Mouse (Mus musculus) Patski (cell line): Measurements from ENCODE around the gene 2310007B03Rik. TPM values are rescaled to one million over a fixed set of nuclear protein-coding genes. Genes with fewer than 3 reads are reported as not detected.

Experiments
- ATAC-seq: fragments of 100-300 bp; one replicate; pipeline ENCODE4 v1.8.0; 2021
- CTCF ChIA-PET: fragments of 350-600 bp; sonication (Branson Sonifier 250); formaldehyde crosslinking; loops from one replicate; lab custom pipeline; 2022; ENCODE audit warnings: inconsistent platforms; lab: Charles Lee
- POLR2A ChIA-PET: fragments of 350-600 bp; sonication (Branson Sonifier 250); formaldehyde crosslinking; loops from one replicate; lab custom pipeline; 2022; ENCODE audit warnings: antibody characterized with exemption, inconsistent platforms; lab: Charles Lee
- DNase-seq: peaks from one replicate; pipeline ENCODE4 v3.0.0-alpha.2; 2011; ENCODE audit warnings: low read depth, low spot score
- H3K27me3 ChIP-seq: fragments of 371-371 bp; one replicate; pipeline ENCODE4 v1.5.1; 2021
- CTCF ChIP-seq: fragments of 100-300 bp; IDR thresholded peaks from one replicate; pipeline ENCODE4 v1.5.1; 2021
- in situ Hi-C: fragments of 300-500 bp; cut with MboI; formaldehyde crosslinking; loops from 3 replicates; pipeline ENCODE4 v1.11.1; 2018; ENCODE audit warnings: low pct_unique_long_range_greater_than_20kb, mixed read lengths
- polyA plus RNA-seq: library from polyadenylated mRNA; unstranded; gene quantifications from one replicate; pipeline ENCODE4 v1.2.3, GENCODE M21; 2021

2310007B03Rik gene
- polyA plus RNA-seq, 1 experiment from 2014 or later: not detected

DNA sequence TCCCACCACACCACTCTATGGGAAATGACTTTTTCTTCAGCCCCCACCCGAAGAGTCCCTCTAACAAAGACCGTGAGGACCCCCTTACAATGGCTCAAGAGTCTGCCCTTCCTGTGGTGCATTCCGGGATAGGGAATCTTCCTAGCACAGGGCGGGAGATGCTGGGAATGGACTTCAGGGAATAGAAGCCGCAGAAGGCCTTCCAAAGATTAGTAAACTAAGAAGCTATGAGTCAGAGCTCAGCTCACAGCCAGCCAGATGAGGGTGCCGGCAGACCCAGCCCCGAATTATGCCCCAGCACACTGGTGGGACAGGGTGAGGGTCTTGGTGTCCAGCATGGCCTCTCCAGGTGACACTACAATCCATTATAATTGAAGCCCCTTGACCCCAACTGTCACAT is 21.5 kb upstream of the 2310007B03Rik start:
- no peak for ATAC-seq
- DNase-seq: no peak
- in situ Hi-C loops: no loop called here
- no peak for TF ChIP-seq CTCF
- H3K27me3 ChIP-seq: no peaks in the 10 kb centered on the region
- POLR2A ChIA-PET: interaction anchor here (1.5 kb wide), 1 partner anchor 26 kb away, joined by 4 read pairs; no protein-coding TSS in a partner anchor
- CTCF ChIA-PET: interaction anchor here (1.4 to 2.6 kb wide), 3 partner anchors 8 to 24 kb away, joined by 3 to 6 read pairs (median 5); no protein-coding TSS in a partner anchor

DNA sequence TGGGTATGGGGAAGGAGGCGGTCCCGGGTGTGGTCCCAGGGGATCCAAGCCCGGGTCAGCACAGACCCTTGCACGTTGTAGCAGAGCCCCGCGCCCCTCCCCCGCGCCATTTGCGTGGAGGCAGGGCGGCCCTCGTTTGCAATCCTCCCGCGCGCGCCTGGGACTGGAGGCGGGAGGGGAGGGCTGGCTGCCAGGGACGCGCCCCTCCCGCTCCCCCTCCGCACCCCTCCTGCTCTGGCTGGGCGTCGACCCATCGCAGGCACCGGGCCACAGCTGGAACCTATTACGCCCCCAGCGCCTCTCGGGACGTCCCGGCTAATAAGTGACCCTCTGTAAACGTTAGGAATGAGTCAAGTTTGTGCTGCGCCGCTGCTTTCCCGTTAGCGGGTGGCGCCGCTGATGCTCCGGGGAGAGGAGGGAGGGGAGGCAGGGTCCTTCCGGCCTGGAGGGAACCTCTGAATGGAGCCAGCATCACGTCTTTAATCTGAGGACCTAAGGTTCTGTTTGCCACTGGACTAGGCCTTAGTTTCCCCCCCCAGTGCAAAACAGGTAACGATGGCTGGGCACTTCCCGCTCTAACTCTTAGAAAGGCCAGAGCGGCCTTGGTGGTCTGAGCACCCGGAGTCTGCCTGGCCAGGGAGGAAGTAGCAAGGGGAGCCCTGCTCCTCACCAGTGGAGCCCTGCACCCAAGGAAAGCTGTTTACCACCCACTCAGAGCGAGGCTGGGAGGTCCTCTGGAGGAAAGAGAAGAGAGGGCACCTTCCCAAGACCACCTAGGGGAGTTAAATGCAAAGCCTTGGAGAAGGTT is 16.0 kb upstream of the 2310007B03Rik start:
- DNase-seq (no peak), ATAC-seq (no peak)
- no peaks in the 10 kb centered on the region for H3K27me3 ChIP-seq
- TF ChIP-seq CTCF: no peak
- ChIA-PET POLR2A (no interaction called here), CTCF (interaction anchor here (0.9 to 1.0 kb wide), 3 partner anchors 11 to 69 kb away, joined by 3 read pairs; no protein-coding TSS in a partner anchor)
- in situ Hi-C loops: loop anchor here (10.0 kb wide), 1 partner anchor 128 kb away; the partner anchor contains the start of gene Mterf4

DNA sequence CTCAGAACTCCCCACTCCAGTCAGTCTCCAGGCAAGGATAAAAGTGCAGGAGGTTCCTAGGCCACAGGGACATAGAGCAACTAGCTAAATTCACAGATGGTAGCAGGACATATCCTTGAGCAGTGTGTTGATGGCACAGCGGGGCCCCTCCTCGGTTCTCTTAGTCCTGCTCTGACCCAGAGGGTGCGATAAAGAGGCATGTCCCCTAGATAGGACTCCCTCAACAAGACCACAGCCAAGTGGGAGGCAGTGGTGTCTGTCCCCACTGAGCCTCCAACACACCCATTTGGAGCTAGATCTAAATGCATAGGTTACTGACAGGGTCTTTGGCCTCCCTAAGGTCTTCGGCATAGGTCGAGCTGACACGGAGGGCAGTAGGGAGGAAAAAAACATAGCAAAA is 15.1 kb upstream of the 2310007B03Rik start:
- CTCF ChIA-PET: interaction anchor here (0.9 to 2.1 kb wide), 3 partner anchors 47 to 70 kb away, joined by 3 to 7 read pairs (median 3); no protein-coding TSS in a partner anchor
- no peak for TF ChIP-seq CTCF
- DNase-seq (no peak), ATAC-seq (no peak)
- POLR2A ChIA-PET: no interaction called here
- H3K27me3 ChIP-seq: no peaks in the 10 kb centered on the region
- in situ Hi-C loops: loop anchor here (10.0 kb wide), 1 partner anchor 129 kb away; the partner anchor contains the start of gene Mterf4

DNA sequence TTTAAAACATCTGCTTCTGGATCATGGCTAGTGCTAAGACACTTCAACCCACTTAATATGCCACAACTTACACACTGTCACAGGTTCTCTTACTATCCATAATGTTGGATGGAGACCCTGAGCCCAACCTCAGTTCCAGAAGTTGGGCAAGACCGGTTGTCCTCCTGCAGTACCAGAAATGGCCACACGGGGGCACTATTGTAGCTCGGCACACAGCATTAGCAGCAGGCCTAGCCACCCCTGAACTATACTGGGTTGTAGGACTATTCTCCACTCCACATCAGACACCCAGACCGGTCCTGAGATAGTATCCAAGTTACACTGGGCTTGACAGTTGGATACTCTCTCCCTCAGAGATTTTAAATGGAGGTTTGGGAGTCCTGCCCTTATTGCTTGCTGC is 13.7 kb upstream of the 2310007B03Rik start:
- no peak for TF ChIP-seq CTCF
- ATAC-seq: no peak

DNA sequence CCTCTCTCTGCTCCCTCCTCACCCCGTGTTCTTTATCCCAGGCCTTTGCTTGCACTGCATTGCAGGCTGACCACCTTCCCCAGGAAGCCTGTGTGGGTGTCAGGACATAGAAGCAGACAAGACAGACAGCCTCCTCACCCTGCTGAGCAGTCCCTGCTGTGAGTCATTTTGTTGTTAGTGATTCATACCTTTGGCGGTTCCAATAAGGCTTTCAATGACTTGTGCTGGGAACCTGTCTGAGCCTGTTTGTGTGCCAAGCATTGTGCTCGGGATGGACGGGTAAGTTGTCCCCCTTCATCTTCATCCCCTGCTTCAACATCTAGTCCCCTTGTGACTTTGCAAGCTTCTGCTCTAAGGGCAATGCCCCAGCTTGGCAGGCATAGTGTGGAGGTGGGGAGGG is 12.9 kb upstream of the 2310007B03Rik start:
- ATAC-seq (peak; percentile 46), DNase-seq (no peak)
- ChIA-PET CTCF (interaction anchor here (0.7 to 1.8 kb wide), 16 partner anchors 9 to 169 kb away, joined by 3 to 8 read pairs (median 3); partner anchors contain the start of genes Mterf4 and Pask), POLR2A (no interaction called here)
- TF ChIP-seq CTCF: no peak
- no peaks in the 10 kb centered on the region for H3K27me3 ChIP-seq
- in situ Hi-C loops: loop anchor here (10.0 kb wide), 1 partner anchor 131 kb away; the partner anchor contains the start of gene Mterf4

More for the DNA sequence above, 13.7 kb upstream of the 2310007B03Rik start:
- in situ Hi-C loops: loop anchor here (10.0 kb wide), 1 partner anchor 130 kb away; the partner anchor contains the start of gene Mterf4
- no peak for DNase-seq
- POLR2A ChIA-PET: interaction anchor here (1.6 kb wide), 1 partner anchor 33 kb away, joined by 10 read pairs; no protein-coding TSS in a partner anchor
- CTCF ChIA-PET: interaction anchor here (0.7 to 2.1 kb wide), 18 partner anchors 9 to 169 kb away, joined by 3 to 8 read pairs (median 4); partner anchors contain the start of genes Mterf4 and Pask
- no peaks in the 10 kb centered on the region for H3K27me3 ChIP-seq

DNA sequence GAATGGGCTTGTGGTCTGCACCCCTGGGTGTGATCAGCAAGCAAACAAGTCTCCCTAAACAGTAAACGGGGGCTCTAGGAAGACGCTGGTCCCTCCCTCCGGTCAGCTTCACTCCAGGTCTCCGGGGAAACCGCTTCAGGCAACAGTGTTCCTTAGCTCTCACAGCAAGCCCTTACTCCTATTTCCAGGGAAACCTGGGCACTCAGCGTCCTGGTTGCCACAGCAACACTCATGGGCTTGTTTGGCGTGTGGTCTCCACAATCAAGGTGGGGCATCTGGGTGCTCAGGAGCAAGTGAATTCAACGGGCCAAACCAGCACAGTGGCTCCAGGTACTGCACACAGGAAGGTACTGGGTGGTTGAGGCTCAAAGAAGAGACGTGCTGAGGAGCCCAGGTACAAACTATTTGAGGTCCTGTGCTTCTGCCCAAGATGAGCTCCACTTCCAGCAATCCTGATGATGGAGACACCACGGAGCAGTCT is 7.6 kb upstream of the 2310007B03Rik start, which contains the start of gene Crocc2:
Gene Crocc2, plus strand, starts transcription at position 431 of the 481 bp plus-strand sequence.
- ChIA-PET POLR2A (interaction anchor here (0.9 kb wide), 1 partner anchor 180 kb away, joined by 3 read pairs; no protein-coding TSS in a partner anchor), CTCF (no interaction called here)
- in situ Hi-C loops: no loop called here
- DNase-seq: no peak
- no peaks in the 10 kb centered on the region for H3K27me3 ChIP-seq
- no peak for TF ChIP-seq CTCF
- ATAC-seq: no peak

DNA sequence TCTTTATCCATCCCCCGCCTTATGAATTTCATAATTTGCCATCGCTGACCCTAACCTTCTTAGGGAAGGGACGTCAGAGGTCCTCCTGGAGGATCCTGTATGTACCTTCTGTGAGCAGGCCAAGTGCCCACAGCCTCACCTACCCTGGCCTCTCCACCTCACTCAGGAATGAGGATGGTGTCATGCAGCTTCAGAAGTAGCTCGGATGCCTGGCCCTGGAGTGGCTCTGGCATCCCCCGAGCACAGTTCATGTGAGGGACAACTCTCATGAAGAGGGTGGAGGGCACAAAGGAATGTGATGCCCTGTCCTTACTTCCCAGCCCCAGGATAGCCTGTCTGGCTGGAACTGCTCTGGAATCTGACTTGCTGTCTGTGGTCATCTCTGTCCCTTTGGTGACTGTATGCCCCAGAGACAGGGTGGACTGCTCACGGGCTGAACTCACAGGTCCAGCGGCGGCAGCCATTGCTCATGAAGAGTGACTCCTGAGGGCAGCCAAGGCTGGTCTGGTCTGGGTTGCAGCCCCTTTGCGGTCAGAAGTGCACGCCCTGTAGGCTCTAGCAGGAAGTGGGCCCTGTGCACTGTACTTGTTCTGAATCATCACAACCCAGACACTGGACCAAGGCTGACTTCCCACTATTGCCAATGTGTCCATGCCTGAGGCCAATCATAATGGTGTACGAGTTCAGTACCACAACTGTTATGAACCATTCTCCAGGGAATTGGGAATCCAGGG is 5.8 kb upstream of the 2310007B03Rik start:
- no peaks in the 10 kb centered on the region for H3K27me3 ChIP-seq
- ATAC-seq (peak; percentile 8), DNase-seq (no peak)
- in situ Hi-C loops: no loop called here
- no peak for TF ChIP-seq CTCF
- ChIA-PET CTCF (no interaction called here), POLR2A (no interaction called here)

DNA sequence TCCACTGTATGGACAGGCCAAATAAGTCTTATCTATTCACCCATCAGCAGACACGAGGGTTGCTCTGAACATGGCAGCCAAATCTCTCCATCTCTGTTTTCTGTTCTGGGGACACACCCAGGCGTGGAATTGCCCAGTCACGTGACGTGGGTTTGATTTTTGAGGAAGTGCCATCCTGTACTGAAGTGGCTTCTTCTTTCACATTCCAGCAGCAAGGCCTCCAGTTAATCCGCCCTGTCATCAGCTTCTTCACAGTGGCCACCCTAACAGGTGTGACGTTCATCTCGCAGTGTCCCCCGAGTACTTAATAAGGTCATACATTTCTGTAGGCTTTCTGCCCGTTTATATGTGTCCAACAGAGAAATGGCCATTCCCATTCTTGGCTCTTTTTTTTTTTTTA is 4.7 kb upstream of the 2310007B03Rik start:
- in situ Hi-C loops: no loop called here
- ATAC-seq: no peak

DNA sequence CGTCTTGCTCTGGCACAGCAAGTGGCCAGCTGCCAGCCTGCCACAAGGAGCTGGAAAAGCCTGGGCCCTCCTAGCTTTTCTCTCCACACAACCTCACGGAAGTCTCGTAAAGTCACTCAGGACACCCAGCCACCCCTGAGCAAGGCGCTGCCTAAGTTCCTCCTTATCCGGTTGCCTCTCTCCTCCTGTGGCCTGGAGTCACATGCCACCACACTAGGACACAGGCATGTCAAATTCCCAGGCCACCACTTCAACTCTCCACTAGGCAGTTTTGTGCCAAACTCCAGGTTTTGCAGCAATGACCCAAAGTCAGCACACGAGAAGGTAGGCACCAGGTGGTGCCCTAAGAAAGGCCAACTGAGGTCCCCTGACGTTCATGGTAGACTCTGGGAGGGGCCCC is 1.8 kb upstream of the 2310007B03Rik start:
- CTCF ChIA-PET: interaction anchor here (1.3 kb wide), 1 partner anchor 34 kb away, joined by 5 read pairs; no protein-coding TSS in a partner anchor
- DNase-seq: no peak
- POLR2A ChIA-PET: no interaction called here
- no peak for ATAC-seq
- in situ Hi-C loops: no loop called here
- H3K27me3 ChIP-seq: no peaks in the 10 kb centered on the region
- no peak for TF ChIP-seq CTCF

More for the DNA sequence above, 4.7 kb upstream of the 2310007B03Rik start:
- no peak for TF ChIP-seq CTCF
- no peak for DNase-seq
- H3K27me3 ChIP-seq: no peaks in the 10 kb centered on the region
- ChIA-PET CTCF (no interaction called here), POLR2A (no interaction called here)

DNA sequence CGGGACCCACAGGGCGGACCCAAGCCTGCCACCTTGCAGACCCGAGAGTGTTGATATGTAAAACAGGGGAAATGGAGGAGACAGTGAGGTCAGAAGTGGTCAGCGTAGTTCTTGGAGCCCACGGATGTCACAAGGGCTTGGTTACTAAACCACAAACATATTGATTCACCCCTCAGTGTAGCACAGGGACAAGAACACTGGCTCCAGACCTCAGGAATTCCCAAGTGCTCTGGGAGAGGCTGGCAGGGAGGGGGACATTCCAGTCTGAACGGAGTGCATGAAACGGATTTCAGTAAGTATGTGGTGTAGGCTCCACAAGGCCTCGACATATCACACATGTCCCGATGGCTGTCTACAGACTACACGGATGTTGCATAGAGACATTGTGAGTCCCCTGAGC is 1.2 kb upstream of the 2310007B03Rik start:
- ChIA-PET CTCF (no interaction called here), POLR2A (no interaction called here)
- ATAC-seq (no peak), DNase-seq (no peak)
- in situ Hi-C loops: no loop called here
- TF ChIP-seq CTCF: no peak
- H3K27me3 ChIP-seq: no peaks in the 10 kb centered on the region
